Mouse (Mus musculus) midbrain, postnatal 0 days (tissue): Measurements from ENCODE around the gene Hist1h4d. TPM values are rescaled to one million over a fixed set of nuclear protein-coding genes. Genes with fewer than 3 reads are reported as not detected.
"Not testable (repeated sequence)": the region's sequence is repeated elsewhere in the genome, so short reads cannot be mapped to it uniquely, and the experiment has no call there.

Experiments used
- ATAC-seq: fragments of 200-750 bp; cut with Nextera tagmentation; 2 replicates; pipeline ENCODE4 v1.8.0; 2017; ENCODE audit warnings: moderate number of reproducible peaks, mild to moderate bottlenecking, moderate TSS enrichment, moderate library complexity; ENCODE audit not compliant: low FRiP score
- DNase-seq: peaks from one replicate; pipeline ENCODE4 v3.0.0-alpha.2; 2015; ENCODE audit warnings: low spot score
- H3K27ac ChIP-seq: fragments of 300-500 bp; sonication (generic); 2 replicates; pipeline ENCODE4 v1.5.1; 2014; ENCODE audit warnings: low read depth, mild to moderate bottlenecking, low read length, mixed read lengths
- H3K27me3 ChIP-seq: fragments of 300-500 bp; sonication (generic); 2 replicates; pipeline ENCODE4 v1.6.1; 2014; ENCODE audit warnings: low read length, control low read depth, mixed read lengths; ENCODE audit not compliant: insufficient read depth
- H3K36me3 ChIP-seq: fragments of 300-500 bp; sonication (generic); 2 replicates; pipeline ENCODE4 v1.6.1; 2014; ENCODE audit warnings: low read length, control low read depth, mixed read lengths; ENCODE audit not compliant: insufficient read depth
- H3K4me1 ChIP-seq: fragments of 300-500 bp; sonication (generic); 2 replicates; pipeline ENCODE4 v1.6.1; 2014; ENCODE audit warnings: mild to moderate bottlenecking, control low read depth, antibody characterized with exemption, low read length, mixed read lengths; ENCODE audit not compliant: insufficient read depth
- H3K4me2 ChIP-seq: fragments of 300-500 bp; sonication (generic); 2 replicates; pipeline ENCODE4 v1.6.1; 2014; ENCODE audit warnings: low read depth, mild to moderate bottlenecking, low read length, mixed read lengths; ENCODE audit not compliant: poor library complexity, severe bottlenecking
- H3K4me3 ChIP-seq: fragments of 300-500 bp; sonication (generic); 2 replicates; pipeline ENCODE4 v1.5.1; 2014; ENCODE audit warnings: low read depth, mild to moderate bottlenecking, low read length, moderate library complexity
- H3K9ac ChIP-seq: fragments of 300-500 bp; sonication (generic); replicated peaks from 2 replicates; pipeline ENCODE4 v1.6.1; 2014; ENCODE audit warnings: mild to moderate bottlenecking, low read length, moderate library complexity, mixed read lengths; ENCODE audit not compliant: poor library complexity, severe bottlenecking
- H3K9me3 ChIP-seq: fragments of 300-500 bp; sonication (generic); 2 replicates; pipeline ENCODE4 v1.6.1; 2016; ENCODE audit warnings: low read length, control low read depth
- CTCF ChIP-seq: IDR thresholded peaks from 2 replicates; pipeline ENCODE4 v1.5.1; 2016; ENCODE audit warnings: antibody characterized with exemption, mild to moderate bottlenecking
- WGBS: fragments of 180-500 bp; shearing (Covaris S2); extraction: QIAGEN DNeasy Blood & Tissue Kit; methylation state at CpG from one replicate; pipeline ENCODE4 v1.1.7; 2014; 5-methylcytosine and 5-hydroxymethylcytosine counted together
- polyA plus RNA-seq: library from polyadenylated mRNA; unstranded; fragments of >200 nt; fragmentation: Nextera tagmentation; extraction: Ambion mirVana; gene quantifications from 2 replicates; pipeline ENCODE4 v1.2.1, GENCODE M21; 2015
- total RNA-seq: library from RNA; depleted of rRNA; stranded (reverse); fragments of >200 nt; gene quantifications from 2 replicates; pipeline ENCODE4 v1.2.3, GENCODE M21; 2014

The Hist1h4d gene
- total and polyA plus RNA-seq, 2 experiments from 2014 or later: 18.0 to 1,141 TPM

GRCm38 (mm10) chr13:23571022-23571503 is 10.3 kb upstream of the Hist1h4d start, which contains the start of the genes Hist1h2ae and Hist1h2bg:
Gene Hist1h2ae, minus strand, starts transcription at chr13:23571220.
Gene Hist1h2bg, plus strand, starts transcription at chr13:23571396.
- DNase-seq (peak; percentile 97), ATAC-seq (peak; percentile 90)
- Histone ChIP-seq H3K27me3 (no peaks in the 10 kb centered on the region), H3K9ac (peak within 1 kb of the TSS; percentile 50; the same call in 1 of the 2 replicates), H3K4me1 (0 out of 2 replicates have a peak, but pooled peaks cover 3% of the 10 kb centered on the region), H3K27ac (peak within 1 kb of the TSS; percentile 86), H3K4me3 (peak within 1 kb of the TSS; percentile 39), H3K9me3 (no peaks in the 10 kb centered on the region), H3K36me3 (no peaks in the 10 kb centered on the region), H3K4me2 (peak within 1 kb of the TSS; percentile 52)
- TF ChIP-seq CTCF: no peak
- 0% methylated on average over 16 of the region's 18 CpGs for WGBS

GRCm38 (mm10) chr13:23571504-23572217 is 9.7 kb upstream of the Hist1h4d start:
- Histone ChIP-seq H3K4me3 (peak overlapping the region; percentile 39), H3K9ac (peak overlapping the region; percentile 50; the same call in 1 of the 2 replicates), H3K27ac (peak overlapping the region; percentile 86), H3K4me2 (peak overlapping the region; percentile 52)
- not testable (repeated sequence) for DNase-seq, H3K36me3 ChIP-seq, H3K27me3 ChIP-seq, ATAC-seq, H3K4me1 ChIP-seq, H3K9me3 ChIP-seq
- under 1% methylated on average over 8 of the region's 34 CpGs for WGBS

GRCm38 (mm10) chr13:23572218-23573033 is 9.0 kb upstream of the Hist1h4d start:
- ATAC-seq (no peak), DNase-seq (no peak)
- WGBS: 45% methylated on average over 2 of the region's 2 CpGs
- no peak for TF ChIP-seq CTCF
- H3K27ac ChIP-seq: no peak overlapping the region
- H3K4me2 ChIP-seq: peak overlapping the region; percentile 52
- peak overlapping the region; percentile 39; the same call in 1 of the 2 replicates for H3K4me3 ChIP-seq
- 0 out of 2 replicates have a peak, but pooled peaks cover 8% of the 10 kb centered on the region for H3K4me1 ChIP-seq
- no peaks in the 10 kb centered on the region for H3K27me3 ChIP-seq
- no peaks in the 10 kb centered on the region for H3K36me3 ChIP-seq
- H3K9ac ChIP-seq: 0 out of 2 replicates have a peak overlapping the region, but pooled peaks have one; percentile 20
- H3K9me3 ChIP-seq: no peaks in the 10 kb centered on the region

- H3K27ac ChIP-seq: peak overlapping the region; percentile 47; the same call in 1 of the 2 replicates
- H3K9me3 ChIP-seq, H3K36me3 ChIP-seq, H3K27me3 ChIP-seq, H3K4me1 ChIP-seq, DNase-seq, H3K9ac ChIP-seq, ATAC-seq: not testable (repeated sequence)
- H3K4me2 ChIP-seq: peak overlapping the region; percentile 54
- WGBS: 12% methylated on average over 18 of the region's 20 CpGs
- H3K4me3 ChIP-seq: peak overlapping the region; percentile 30; the same call in 1 of the 2 replicates
Measured at GRCm38 (mm10) chr13:23573034-23573897, 8.1 kb upstream of the Hist1h4d start.

- peak within 1 kb of the TSS; percentile 67 for H3K27ac ChIP-seq
- H3K4me2 ChIP-seq: peak within 1 kb of the TSS; percentile 54
- H3K9ac ChIP-seq, H3K4me1 ChIP-seq, H3K27me3 ChIP-seq, H3K36me3 ChIP-seq, H3K9me3 ChIP-seq: not testable (repeated sequence)
- DNase-seq (peak; percentile 99), ATAC-seq (peak; percentile 93)
- under 1% methylated on average over 22 of the region's 42 CpGs for WGBS
- peak within 1 kb of the TSS; percentile 38 for H3K4me3 ChIP-seq
Measured at GRCm38 (mm10) chr13:23573898-23574524, 7.4 kb upstream of the Hist1h4d start, which contains the start of the genes Hist1h2bf and Hist1h2ad. Gene Hist1h2bf, minus strand, starts transcription at chr13:23574196. Gene Hist1h2ad, plus strand, starts transcription at chr13:23574381.

- peak overlapping the region; percentile 67 for H3K27ac ChIP-seq
- WGBS: under 1% methylated on average over 6 of the region's 39 CpGs
- peak overlapping the region; percentile 30 for H3K4me3 ChIP-seq
- peak; percentile 45 for ATAC-seq
- H3K4me2 ChIP-seq: peak overlapping the region; percentile 54
- H3K27me3 ChIP-seq, H3K36me3 ChIP-seq, H3K9ac ChIP-seq, H3K9me3 ChIP-seq, H3K4me1 ChIP-seq, DNase-seq: not testable (repeated sequence)
Measured at GRCm38 (mm10) chr13:23574546-23575170, 6.7 kb upstream of the Hist1h4d start.
